Mouse (Mus musculus) urinary bladder, postnatal 14 days (tissue): ENCODE results near the gene Msh4.
"Not testable (repeated sequence)": the region's sequence is repeated elsewhere in the genome, so short reads cannot be mapped to it uniquely, and the experiment has no call there.

Source experiments
- DNase-seq: peaks from one replicate; pipeline ENCODE4 v3.0.0; 2021; ENCODE audit warnings: low spot score

Msh4 gene

GRCm38 (mm10) chr3:153911197-153911881 lies 5.4 kb upstream of the Msh4 start:
- peak; percentile 41 for DNase-seq

GRCm38 (mm10) chr3:153910489-153910888 lies 4.6 kb upstream of the Msh4 start:
- DNase-seq = no peak

GRCm38 (mm10) chr3:153908919-153909318 lies 3.0 kb upstream of the Msh4 start:
- no peak for DNase-seq

- no peak for DNase-seq
Observed at GRCm38 (mm10) chr3:153905251-153906135, 445 bp downstream of the Msh4 start.

GRCm38 (mm10) chr3:153904586-153904985 lies 1.4 kb downstream of the Msh4 start:
- peak; percentile 44 for DNase-seq

GRCm38 (mm10) chr3:153902595-153902994 lies 3.3 kb downstream of the Msh4 start:
- DNase-seq = no peak

GRCm38 (mm10) chr3:153901904-153902303 lies 4.0 kb downstream of the Msh4 start:
- DNase-seq = no peak

- no peak for DNase-seq
Observed at GRCm38 (mm10) chr3:153897216-153897615, 8.7 kb downstream of the Msh4 start.

- DNase-seq = no peak
Observed at GRCm38 (mm10) chr3:153895454-153895853, 10.5 kb downstream of the Msh4 start.

GRCm38 (mm10) chr3:153889188-153889781 lies 16.7 kb downstream of the Msh4 start:
- no peak for DNase-seq

GRCm38 (mm10) chr3:153888141-153888540 lies 17.8 kb downstream of the Msh4 start:
- DNase-seq = no peak

- no peak for DNase-seq
Observed at GRCm38 (mm10) chr3:153886296-153886695, 19.6 kb downstream of the Msh4 start.

- DNase-seq = no peak
Observed at GRCm38 (mm10) chr3:153871396-153871795, 34.5 kb downstream of the Msh4 start.

GRCm38 (mm10) chr3:153867149-153868136 lies 38.5 kb downstream of the Msh4 start:
- no peak for DNase-seq

- no peak for DNase-seq
Observed at GRCm38 (mm10) chr3:153864636-153865429, 41.1 kb downstream of the Msh4 start.

GRCm38 (mm10) chr3:153863816-153864215 lies 42.1 kb downstream of the Msh4 start:
- DNase-seq = no peak

GRCm38 (mm10) chr3:153860392-153860791 lies 45.5 kb downstream of the Msh4 start:
- DNase-seq = not testable (repeated sequence)

GRCm38 (mm10) chr3:153858350-153859001 lies 47.5 kb downstream of the Msh4 start:
- no peak for DNase-seq

GRCm38 (mm10) chr3:153852266-153852665 lies 53.7 kb downstream of the Msh4 start:
- DNase-seq = no peak

- DNase-seq = no peak
Observed at GRCm38 (mm10) chr3:153850759-153851158, 55.2 kb downstream of the Msh4 start.
